Mouse (Mus musculus) stomach, embryonic 16.5 days (tissue): ENCODE measurements around the gene Srgap1. TPM values are rescaled to one million over a fixed set of nuclear protein-coding genes. Genes with fewer than 3 reads are reported as not detected.

Experiments used
- ATAC-seq: fragments of 200-750 bp; cut with Nextera tagmentation; 2 replicates; pipeline ENCODE4 v1.8.0; 2017; ENCODE audit warnings: moderate number of reproducible peaks, moderate TSS enrichment; ENCODE audit not compliant: insufficient read depth, low FRiP score
- H3K27ac ChIP-seq: fragments of 300-500 bp; sonication (generic); 2 replicates; pipeline ENCODE4 v1.5.1; 2014; ENCODE audit warnings: low read length
- H3K27me3 ChIP-seq: fragments of 300-500 bp; sonication (generic); 2 replicates; pipeline ENCODE4 v1.6.1; 2014; ENCODE audit warnings: low read length, control low read depth, mixed read lengths; ENCODE audit not compliant: control insufficient read depth, insufficient read depth
- H3K36me3 ChIP-seq: fragments of 300-500 bp; sonication (generic); 2 replicates; pipeline ENCODE4 v1.6.1; 2014; ENCODE audit warnings: low read length; ENCODE audit not compliant: control insufficient read depth, insufficient read depth
- H3K4me1 ChIP-seq: fragments of 300-500 bp; sonication (generic); 2 replicates; pipeline ENCODE4 v1.6.1; 2014; ENCODE audit warnings: low read length, control low read depth, mixed read lengths; ENCODE audit not compliant: control insufficient read depth, insufficient read depth
- H3K4me2 ChIP-seq: fragments of 300-500 bp; sonication (generic); 2 replicates; pipeline ENCODE4 v1.6.1; 2014; ENCODE audit warnings: low read depth, low read length, mixed read lengths
- H3K4me3 ChIP-seq: fragments of 300-500 bp; sonication (generic); replicated peaks from 2 replicates; pipeline ENCODE4 v1.5.1; 2014; ENCODE audit warnings: mild to moderate bottlenecking, low read length
- H3K9ac ChIP-seq: fragments of 300-500 bp; sonication (generic); 2 replicates; pipeline ENCODE4 v1.6.1; 2014; ENCODE audit warnings: low read length
- H3K9me3 ChIP-seq: fragments of 300-500 bp; sonication (generic); replicated peaks from 2 replicates; pipeline ENCODE4 v1.6.1; 2016; ENCODE audit warnings: low read length, control low read depth; ENCODE audit not compliant: control insufficient read depth
- WGBS: fragments of 180-500 bp; shearing (Covaris S2); extraction: QIAGEN DNeasy Blood & Tissue Kit; methylation state at CpG from one replicate; pipeline ENCODE4 v1.1.7; 2014; 5-methylcytosine and 5-hydroxymethylcytosine counted together
- polyA plus RNA-seq: library from polyadenylated mRNA; unstranded; fragments of >200 nt; fragmentation: Nextera tagmentation; extraction: Ambion mirVana; gene quantifications from 2 replicates; pipeline ENCODE4 v1.2.1, GENCODE M21; 2015

The Srgap1 gene
- polyA plus RNA-seq, 1 experiment from 2014 or later, result 5.6 TPM

DNA sequence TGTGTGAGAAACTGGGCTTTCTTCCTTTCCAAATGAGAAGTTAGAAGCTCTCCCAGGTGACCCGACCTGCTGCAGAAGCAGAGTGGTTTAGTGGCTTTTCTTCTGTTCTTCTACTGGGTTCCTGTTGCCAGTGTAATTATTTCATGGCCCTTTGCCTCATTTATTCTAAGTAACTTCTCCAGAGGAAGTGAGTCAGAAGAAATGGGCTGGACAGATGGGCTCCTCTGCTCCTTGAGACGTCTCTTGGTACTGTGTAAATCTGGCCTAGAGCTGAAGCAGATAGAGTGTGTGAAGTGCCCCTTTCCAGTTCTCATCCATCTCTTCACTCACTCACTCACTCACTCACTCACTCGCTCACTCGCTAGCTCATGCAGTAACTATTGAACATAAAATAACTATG is 290.4 kb downstream of the Srgap1 start:
- WGBS, result 75% methylated on average over 4 of the region's 4 CpGs
- Histone ChIP-seq H3K27me3 (no peaks in the 10 kb centered on the region), H3K9ac (no peak overlapping the region), H3K27ac (no peak overlapping the region), H3K4me1 (0 out of 2 replicates have a peak, but pooled peaks cover 2% of the 10 kb centered on the region), H3K36me3 (no peaks in the 10 kb centered on the region), H3K9me3 (no peaks in the 10 kb centered on the region), H3K4me3 (no peak overlapping the region), H3K4me2 (no peak overlapping the region)
- ATAC-seq, result no peak

DNA sequence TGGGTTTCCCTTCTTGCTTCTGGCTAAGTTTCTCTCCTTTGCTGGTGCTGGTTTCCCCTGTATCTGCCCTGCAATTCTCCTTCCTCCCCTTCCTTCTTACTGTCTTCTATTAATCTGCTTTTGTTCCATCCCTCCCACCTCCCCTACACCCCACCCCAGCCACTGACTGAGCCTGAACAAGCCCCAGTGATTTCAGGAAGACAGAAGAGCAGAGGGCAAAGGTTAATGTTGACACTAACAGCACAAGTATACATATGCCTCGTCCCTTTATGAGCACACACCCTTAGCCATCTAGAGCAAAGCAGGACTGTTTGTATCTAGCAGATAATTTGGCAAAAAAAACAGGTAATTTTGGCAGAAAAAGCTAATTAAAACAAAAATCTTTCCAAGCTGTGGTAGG is 291.3 kb downstream of the Srgap1 start:
- WGBS, result 6% methylated on average over 1 of the region's 1 CpGs
- H3K27me3 ChIP-seq, result no peaks in the 10 kb centered on the region
- no peak overlapping the region for H3K9ac ChIP-seq
- no peak overlapping the region for H3K4me3 ChIP-seq
- 0 out of 2 replicates have a peak, but pooled peaks have one; percentile 50 for ATAC-seq
- H3K27ac ChIP-seq, result peak overlapping the region; percentile 5; the same call in 1 of the 2 replicates
- H3K9me3 ChIP-seq, result no peaks in the 10 kb centered on the region
- H3K4me2 ChIP-seq, result no peak overlapping the region
- no peaks in the 10 kb centered on the region for H3K36me3 ChIP-seq
- H3K4me1 ChIP-seq, result 0 out of 2 replicates have a peak, but pooled peaks cover 2% of the 10 kb centered on the region

DNA sequence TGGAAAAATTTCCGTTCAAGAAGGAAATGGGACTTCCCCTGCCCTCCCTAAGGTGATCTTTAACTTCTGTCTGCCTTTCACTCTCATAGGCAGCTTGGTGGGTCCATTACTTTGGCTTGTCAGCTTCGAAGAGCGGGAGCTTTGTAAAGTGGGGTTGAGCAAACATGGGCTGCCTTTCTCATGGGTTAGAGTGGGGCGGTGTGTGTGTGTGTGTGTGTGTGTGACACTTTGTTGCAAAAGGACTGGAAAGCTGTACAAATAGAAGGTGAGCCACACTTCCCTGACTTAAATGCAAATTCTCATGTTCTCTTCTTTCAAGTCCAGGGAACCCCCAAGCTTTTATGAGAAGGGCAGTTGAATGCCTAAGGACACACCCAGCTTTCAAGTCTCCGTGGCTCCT is 292.9 kb downstream of the Srgap1 start:
- no peak overlapping the region for H3K4me3 ChIP-seq
- WGBS, result 67% methylated on average over 5 of the region's 5 CpGs
- H3K9me3 ChIP-seq, result no peaks in the 10 kb centered on the region
- no peak overlapping the region for H3K4me2 ChIP-seq
- H3K27ac ChIP-seq, result no peak overlapping the region
- H3K9ac ChIP-seq, result no peak overlapping the region
- 0 out of 2 replicates have a peak, but pooled peaks cover 2% of the 10 kb centered on the region for H3K4me1 ChIP-seq
- ATAC-seq, result peak; percentile 71; the same call in 1 of the 2 replicates
- no peaks in the 10 kb centered on the region for H3K27me3 ChIP-seq
- peaks cover 6% of the 10 kb centered on the region for H3K36me3 ChIP-seq

DNA sequence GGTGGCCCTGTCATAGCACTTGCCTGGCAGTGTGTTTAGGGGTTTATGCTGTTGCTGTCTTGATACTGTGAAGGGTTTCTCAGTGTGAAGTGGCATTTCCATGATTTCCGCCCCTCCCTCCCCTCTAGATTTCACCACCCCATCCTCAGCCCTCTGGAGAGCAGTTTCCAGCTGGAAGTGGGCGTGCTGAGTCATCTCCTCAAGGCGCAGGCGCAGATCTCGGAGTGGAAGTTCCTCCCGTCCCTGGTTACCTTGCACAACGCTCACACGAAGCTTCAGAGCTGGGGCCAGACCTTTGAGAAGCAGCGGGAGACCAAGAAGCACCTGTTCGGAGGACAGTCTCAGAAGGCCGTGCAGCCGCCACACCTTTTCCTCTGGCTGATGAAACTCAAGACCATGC is 296.9 kb downstream of the Srgap1 start:
- Histone ChIP-seq H3K4me2 (no peak overlapping the region), H3K36me3 (peaks cover 21% of the 10 kb centered on the region), H3K9me3 (no peaks in the 10 kb centered on the region), H3K4me1 (no peaks in the 10 kb centered on the region), H3K4me3 (no peak overlapping the region), H3K27ac (no peak overlapping the region), H3K27me3 (no peaks in the 10 kb centered on the region), H3K9ac (no peak overlapping the region)
- WGBS, result 92% methylated on average over 12 of the region's 12 CpGs
- no peak for ATAC-seq

DNA sequence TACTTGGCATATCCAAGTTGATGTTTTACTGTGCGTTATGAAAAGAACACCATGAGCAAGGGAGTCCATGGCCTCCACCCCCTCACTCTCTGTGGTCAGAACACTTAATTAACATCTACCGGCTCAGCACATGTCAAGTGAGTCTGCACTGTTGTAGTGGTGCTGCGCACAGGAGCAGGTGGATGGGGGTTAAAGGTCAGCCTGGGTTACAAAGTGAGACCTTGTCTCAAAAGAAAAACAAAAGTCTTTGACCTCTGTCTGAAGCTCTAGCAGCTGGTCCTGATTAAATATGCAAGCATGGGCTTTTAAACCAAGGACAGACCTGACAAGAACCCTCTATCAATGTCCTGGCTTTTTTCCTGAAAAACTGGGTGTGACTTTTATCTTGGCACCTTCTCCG is 304.8 kb downstream of the Srgap1 start:
- H3K4me2 ChIP-seq, result no peak overlapping the region
- H3K9me3 ChIP-seq, result no peaks in the 10 kb centered on the region
- peaks cover 8% of the 10 kb centered on the region; the same call in 1 of the 2 replicates for H3K36me3 ChIP-seq
- H3K4me1 ChIP-seq, result 0 out of 2 replicates have a peak, but pooled peaks cover 10% of the 10 kb centered on the region
- H3K9ac ChIP-seq, result no peak overlapping the region
- no peak overlapping the region for H3K4me3 ChIP-seq
- H3K27ac ChIP-seq, result no peak overlapping the region
- no peak for ATAC-seq
- no peaks in the 10 kb centered on the region for H3K27me3 ChIP-seq
- WGBS, result 30% methylated on average over 4 of the region's 4 CpGs

DNA sequence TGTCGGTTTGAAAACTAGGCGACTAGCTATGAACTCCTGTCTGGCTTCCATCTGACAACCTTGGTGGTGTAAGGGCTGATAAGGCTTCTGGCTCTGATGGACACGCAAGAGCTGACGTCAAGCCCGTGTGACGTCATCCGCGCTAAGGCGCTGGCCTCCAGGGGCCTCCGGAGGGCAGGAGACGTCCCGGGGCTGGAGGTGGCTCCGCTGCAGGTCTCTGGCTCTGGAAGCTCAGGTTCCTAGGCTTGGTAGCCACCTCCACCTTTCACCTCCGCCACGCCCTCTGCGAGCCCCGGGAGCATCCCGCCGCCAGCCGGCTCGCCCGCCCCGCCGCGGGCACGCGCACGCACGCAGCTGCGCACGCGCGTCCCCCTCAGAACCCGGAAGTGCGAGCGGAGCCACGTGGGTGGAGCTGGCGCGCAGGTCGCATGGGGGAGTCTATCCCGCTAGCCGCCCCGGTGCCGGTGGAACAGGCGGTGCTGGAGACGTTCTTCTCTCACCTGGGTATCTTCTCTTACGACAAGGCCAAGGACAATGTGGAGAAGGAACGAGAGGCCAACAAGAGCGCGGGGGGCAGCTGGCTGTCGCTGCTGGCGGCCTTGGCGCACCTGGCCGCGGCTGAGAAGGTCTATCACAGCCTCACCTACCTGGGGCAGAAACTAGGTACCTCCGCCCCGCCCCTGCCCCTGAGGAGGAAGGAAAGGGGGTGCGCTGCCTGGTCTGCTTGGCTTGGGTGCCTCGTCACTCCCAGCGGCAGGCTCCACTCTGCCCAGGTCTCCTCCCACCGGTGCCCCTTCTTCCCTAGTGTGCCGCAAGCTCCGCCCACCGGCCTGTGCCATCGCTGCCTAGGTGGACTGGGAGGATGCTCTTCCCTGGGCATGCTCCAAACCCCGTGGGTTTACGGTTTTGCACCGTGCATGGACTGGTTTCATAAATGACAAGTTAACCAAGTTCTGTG is 307.3 kb downstream of the Srgap1 start, which contains the start of gene BC048403:
BC048403 (plus strand) TSS at position 390 of the 958 bp plus-strand sequence.
- Histone ChIP-seq H3K36me3 (no peaks in the 10 kb centered on the region), H3K27me3 (no peaks in the 10 kb centered on the region), H3K4me2 (peak within 1 kb of the TSS; percentile 82), H3K27ac (peak within 1 kb of the TSS; percentile 60), H3K9me3 (no peaks in the 10 kb centered on the region), H3K9ac (peak within 1 kb of the TSS; percentile 86), H3K4me1 (0 out of 2 replicates have a peak, but pooled peaks cover 10% of the 10 kb centered on the region), H3K4me3 (peak within 1 kb of the TSS; percentile 91)
- peak; percentile 92 for ATAC-seq
- under 1% methylated on average over 68 of the region's 68 CpGs for whole genome bisulfite sequencing

DNA sequence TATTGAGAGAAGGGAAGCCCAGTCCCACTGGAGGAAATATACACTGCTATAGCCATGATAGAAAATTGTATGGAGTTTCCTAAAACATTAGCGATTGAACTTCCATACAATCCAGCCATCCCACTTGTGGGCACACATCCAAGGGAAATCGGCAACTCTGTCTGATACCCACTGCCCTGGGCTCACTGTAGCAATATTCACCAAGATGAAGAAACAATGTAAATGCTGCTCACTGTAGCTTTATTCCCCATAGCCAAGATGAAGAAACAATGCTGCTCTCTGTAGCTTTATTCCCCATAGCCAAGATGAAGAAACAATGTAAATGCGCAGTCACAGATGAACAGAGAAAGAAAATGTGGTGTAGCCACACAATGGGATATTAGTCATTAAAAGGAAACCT is 309.9 kb downstream of the Srgap1 start:
- WGBS, result 86% methylated on average over 3 of the region's 3 CpGs
- H3K36me3 ChIP-seq, result no peaks in the 10 kb centered on the region
- H3K4me2 ChIP-seq, result no peak overlapping the region
- no peak overlapping the region for H3K4me3 ChIP-seq
- no peaks in the 10 kb centered on the region for H3K27me3 ChIP-seq
- H3K27ac ChIP-seq, result no peak overlapping the region
- no peak overlapping the region for H3K9ac ChIP-seq
- H3K4me1 ChIP-seq, result 0 out of 2 replicates have a peak, but pooled peaks cover 10% of the 10 kb centered on the region
- H3K9me3 ChIP-seq, result no peaks in the 10 kb centered on the region
- ATAC-seq, result no peak

DNA sequence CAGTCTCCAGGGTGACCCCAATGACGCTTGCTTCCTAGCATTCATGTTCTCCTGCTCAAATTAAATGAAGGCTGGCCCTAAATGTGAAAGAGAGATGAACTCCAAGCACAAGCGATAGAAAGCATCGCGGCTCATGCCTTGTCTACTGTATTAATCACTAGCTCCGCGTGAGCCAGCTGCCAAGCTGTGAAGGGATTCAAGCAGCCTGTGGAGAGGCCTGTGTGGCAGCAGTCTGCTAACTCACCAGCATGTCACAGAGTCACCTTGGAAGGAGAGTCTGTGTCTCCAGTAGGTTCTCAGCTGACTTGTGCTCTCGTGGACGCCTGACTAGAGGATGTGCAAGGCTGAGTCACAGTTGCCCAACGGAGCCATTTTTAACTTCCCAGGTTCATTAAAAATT is 314.6 kb downstream of the Srgap1 start:
- Histone ChIP-seq H3K36me3 (no peaks in the 10 kb centered on the region), H3K4me1 (no peaks in the 10 kb centered on the region), H3K9ac (no peak overlapping the region), H3K27ac (no peak overlapping the region), H3K9me3 (no peaks in the 10 kb centered on the region), H3K27me3 (no peaks in the 10 kb centered on the region), H3K4me2 (no peak overlapping the region), H3K4me3 (no peak overlapping the region)
- 87% methylated on average over 9 of the region's 9 CpGs for WGBS
- ATAC-seq, result no peak

DNA sequence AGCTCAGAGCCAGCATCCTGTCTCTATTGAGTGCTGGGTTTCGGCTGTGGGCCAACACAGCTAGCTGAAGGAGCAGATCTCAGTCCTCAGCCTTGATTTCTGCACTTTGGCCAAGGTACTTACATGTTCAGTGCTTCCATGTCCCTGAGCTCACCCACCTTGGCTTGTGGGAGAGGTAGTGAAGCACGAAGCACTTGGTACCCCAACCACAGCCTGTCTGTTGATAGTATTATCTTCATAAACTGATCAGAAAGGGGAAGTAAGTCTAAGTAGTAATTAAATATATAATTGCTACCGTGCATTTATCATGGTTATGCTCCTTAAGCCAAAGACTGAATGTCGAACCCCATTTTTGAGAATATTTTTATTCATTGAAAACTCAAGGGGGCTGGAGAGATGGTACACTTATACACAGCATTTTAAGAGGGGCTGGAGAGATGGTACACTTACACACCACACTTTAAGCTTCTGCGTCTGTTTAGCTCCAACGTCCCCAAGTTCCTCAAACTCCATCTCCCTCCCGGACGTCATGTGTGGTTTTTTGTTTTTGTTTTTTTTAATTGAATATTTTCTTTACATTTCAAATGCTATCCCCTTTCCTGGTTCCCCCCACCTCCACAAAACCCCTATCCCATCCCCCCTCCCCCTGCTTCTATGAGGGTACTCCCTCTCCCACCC is 315.9 kb downstream of the Srgap1 start:
- Histone ChIP-seq H3K9me3 (no peaks in the 10 kb centered on the region), H3K4me2 (no peak overlapping the region), H3K36me3 (no peaks in the 10 kb centered on the region), H3K27ac (no peak overlapping the region), H3K9ac (no peak overlapping the region), H3K4me1 (no peaks in the 10 kb centered on the region), H3K27me3 (no peaks in the 10 kb centered on the region), H3K4me3 (no peak overlapping the region)
- WGBS, result 88% methylated on average over 8 of the region's 8 CpGs
- no peak for ATAC-seq
